8 mouse cellular contexts compared by ENCODE assay signal in the genomic region with DNA sequence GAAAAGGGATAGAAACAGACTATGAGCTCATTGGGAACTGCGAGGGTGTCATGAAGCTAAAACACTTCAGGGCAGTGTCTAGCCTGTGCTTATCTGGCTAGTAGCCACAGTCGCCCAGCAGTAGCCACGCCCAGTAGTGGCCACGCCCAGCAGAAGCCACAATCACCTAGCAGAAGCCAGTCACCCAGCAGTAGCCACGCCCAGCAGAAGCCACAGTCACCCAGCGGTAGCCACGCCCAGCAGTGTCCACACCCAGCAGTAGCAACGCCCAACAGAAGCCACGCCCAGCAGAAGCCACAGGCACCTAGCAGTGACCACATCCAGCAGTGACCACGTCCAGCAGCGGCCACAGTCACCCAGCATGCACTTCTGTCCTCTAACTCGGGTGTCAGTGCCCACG.
A peak's percentile ranks its signal among the peaks of the same experiment; 100 is the strongest.
DNase-seq lines count a peak whose midpoint lies in the region; ATAC-seq and TF ChIP-seq lines count a peak whose summit lies in the region.

No protein-coding gene starts in this region.

- no peak for TF ChIP-seq EP300 in stomach, postnatal 0 days (optimal IDR thresholded peaks at IDR 0.05)

- peak; percentile 55 for DNase-seq in forebrain, embryonic 10.5 days (ENCODE audit: extremely low spot score, low spot score)
- no peak for DNase-seq in forebrain, embryonic 14.5 days (ENCODE audit: low spot score)
- DNase-seq in midbrain, postnatal 0 days (ENCODE audit: low spot score) = no peak
- peak; percentile 60 for DNase-seq in liver
- peak; percentile 79 for DNase-seq in stomach, postnatal 0 days (ENCODE audit: low spot score)
- no peak for DNase-seq in right cerebral cortex, postnatal 25 days
- DNase-seq in left cerebral cortex, adult 11 months (ENCODE audit: low spot score) = no peak

- no peak overlapping the region for H3K4me2 ChIP-seq in forebrain, embryonic 14.5 days (ENCODE audit: low read length)
- peak overlapping the region; percentile 34 for H3K4me2 ChIP-seq in midbrain, embryonic 12.5 days (replicated peaks)
- no peak overlapping the region; the same call in 1 of the 2 replicates for H3K4me2 ChIP-seq in midbrain, postnatal 0 days (ENCODE audit: low read depth, low read length, poor library complexity, severe bottlenecking)
- H3K4me2 ChIP-seq in stomach, postnatal 0 days (replicated peaks; ENCODE audit: low read depth) = no peak overlapping the region

- no peaks in the 10 kb centered on the region for H3K36me3 ChIP-seq in forebrain, embryonic 10.5 days (replicated peaks)
- H3K36me3 ChIP-seq in forebrain, embryonic 14.5 days (ENCODE audit: control insufficient read depth, insufficient read depth, low read length) = no peaks in the 10 kb centered on the region
- no peaks in the 10 kb centered on the region for H3K36me3 ChIP-seq in midbrain, embryonic 12.5 days
- no peaks in the 10 kb centered on the region for H3K36me3 ChIP-seq in midbrain, postnatal 0 days (ENCODE audit: insufficient read depth, low read length)
- H3K36me3 ChIP-seq in stomach, postnatal 0 days (ENCODE audit: control insufficient read depth, insufficient read depth, low read length) = no peaks in the 10 kb centered on the region

- no peak for TF ChIP-seq CTCF in midbrain, postnatal 0 days (IDR thresholded peaks at IDR 0.05)
- TF ChIP-seq CTCF in stomach, postnatal 0 days (IDR thresholded peaks at IDR 0.05; ENCODE audit: low read depth) = no peak

- ATAC-seq in forebrain, embryonic 14.5 days = no peak
- ATAC-seq in midbrain, embryonic 12.5 days (ENCODE audit: low FRiP score, low read depth) = no peak
- ATAC-seq in midbrain, postnatal 0 days (ENCODE audit: low FRiP score) = no peak
- ATAC-seq in stomach, postnatal 0 days (ENCODE audit: low FRiP score, low TSS enrichment) = peak; percentile 93

- WGBS in forebrain, embryonic 10.5 days = 12% methylated on average over 13 of the region's 13 CpGs
- WGBS in forebrain, embryonic 14.5 days = 18% methylated on average over 13 of the region's 13 CpGs
- 13% methylated on average over 13 of the region's 13 CpGs for WGBS in midbrain, embryonic 12.5 days
- WGBS in midbrain, postnatal 0 days = 26% methylated on average over 13 of the region's 13 CpGs
- WGBS in stomach, postnatal 0 days = 19% methylated on average over 13 of the region's 13 CpGs

- peaks cover 39% of the 10 kb centered on the region for H3K4me1 ChIP-seq in forebrain, embryonic 10.5 days
- peaks cover 8% of the 10 kb centered on the region; the same call in 1 of the 2 replicates for H3K4me1 ChIP-seq in forebrain, embryonic 14.5 days (ENCODE audit: control insufficient read depth, insufficient read depth, low read length)
- H3K4me1 ChIP-seq in midbrain, embryonic 12.5 days = peaks cover 17% of the 10 kb centered on the region
- H3K4me1 ChIP-seq in midbrain, postnatal 0 days (ENCODE audit: insufficient read depth, low read length) = no peaks in the 10 kb centered on the region
- no peaks in the 10 kb centered on the region for H3K4me1 ChIP-seq in stomach, postnatal 0 days (replicated peaks; ENCODE audit: control insufficient read depth, insufficient read depth)

- no peak overlapping the region for H3K9ac ChIP-seq in forebrain, embryonic 14.5 days (ENCODE audit: low read length)
- H3K9ac ChIP-seq in midbrain, embryonic 12.5 days (replicated peaks) = no peak overlapping the region
- H3K9ac ChIP-seq in midbrain, postnatal 0 days (replicated peaks; ENCODE audit: low read length, poor library complexity, severe bottlenecking) = no peak overlapping the region
- H3K9ac ChIP-seq in stomach, postnatal 0 days (ENCODE audit: low read length) = no peak overlapping the region

- H3K27me3 ChIP-seq in forebrain, embryonic 10.5 days (ENCODE audit: poor library complexity, severe bottlenecking) = peaks cover 35% of the 10 kb centered on the region
- H3K27me3 ChIP-seq in forebrain, embryonic 14.5 days (replicated peaks; ENCODE audit: control insufficient read depth, insufficient read depth, low read length) = no peaks in the 10 kb centered on the region
- H3K27me3 ChIP-seq in midbrain, embryonic 12.5 days = peaks cover 20% of the 10 kb centered on the region
- H3K27me3 ChIP-seq in midbrain, postnatal 0 days (ENCODE audit: insufficient read depth, low read length) = no peaks in the 10 kb centered on the region
- H3K27me3 ChIP-seq in stomach, postnatal 0 days (ENCODE audit: control insufficient read depth, insufficient read depth, low read length) = no peaks in the 10 kb centered on the region

- H3K27ac ChIP-seq in forebrain, embryonic 10.5 days = peak overlapping the region; percentile 68; the same call in 1 of the 2 replicates
- H3K27ac ChIP-seq in forebrain, embryonic 14.5 days (ENCODE audit: low read depth, low read length) = no peak overlapping the region
- no peak overlapping the region for H3K27ac ChIP-seq in midbrain, embryonic 12.5 days (replicated peaks)
- H3K27ac ChIP-seq in midbrain, postnatal 0 days (ENCODE audit: low read depth, low read length) = no peak overlapping the region
- H3K27ac ChIP-seq in stomach, postnatal 0 days (replicated peaks) = no peak overlapping the region

- H3K9me3 ChIP-seq in forebrain, embryonic 10.5 days = peaks cover 12% of the 10 kb centered on the region
- 0 out of 2 replicates have a peak, but pooled peaks cover 2% of the 10 kb centered on the region for H3K9me3 ChIP-seq in forebrain, embryonic 14.5 days (replicated peaks; ENCODE audit: control insufficient read depth, low read length)
- peaks cover 3% of the 10 kb centered on the region; the same call in 1 of the 2 replicates for H3K9me3 ChIP-seq in midbrain, embryonic 12.5 days
- no peaks in the 10 kb centered on the region for H3K9me3 ChIP-seq in midbrain, postnatal 0 days (ENCODE audit: low read length)
- H3K9me3 ChIP-seq in stomach, postnatal 0 days (ENCODE audit: control insufficient read depth, low read length) = no peaks in the 10 kb centered on the region

- H3K4me3 ChIP-seq in forebrain, embryonic 10.5 days = peak overlapping the region; percentile 36
- H3K4me3 ChIP-seq in forebrain, embryonic 14.5 days (ENCODE audit: low read depth, low read length) = no peak overlapping the region
- 0 out of 2 replicates have a peak overlapping the region, but pooled peaks have one; percentile 9 for H3K4me3 ChIP-seq in midbrain, embryonic 12.5 days
- no peak overlapping the region for H3K4me3 ChIP-seq in midbrain, postnatal 0 days (ENCODE audit: low read depth, low read length)
- no peak overlapping the region for H3K4me3 ChIP-seq in stomach, postnatal 0 days (ENCODE audit: low read depth, low read length)

Comparison
In these comparisons a context has a peak if more than half of its experiments do, and no peak if none do; other contexts are left out.
1. DNase-seq: peak in forebrain, embryonic 10.5 days (single experiment), liver (single experiment) and stomach, postnatal 0 days (single experiment); none in forebrain, embryonic 14.5 days (single experiment), midbrain, postnatal 0 days (single experiment), right cerebral cortex, postnatal 25 days (single experiment) and left cerebral cortex, adult 11 months (single experiment).
2. H3K4me3 ChIP-seq: peak in forebrain, embryonic 10.5 days (single experiment) and midbrain, embryonic 12.5 days (single experiment); none in forebrain, embryonic 14.5 days (single experiment), midbrain, postnatal 0 days (single experiment) and stomach, postnatal 0 days (single experiment).